Mouse (Mus musculus) embryonic facial prominence, embryonic 15.5 days (tissue): Measurements from ENCODE around the gene Scnn1g. TPM values are rescaled to one million over a fixed set of nuclear protein-coding genes. Genes with fewer than 3 reads are reported as not detected.

ENCODE experiments used
- polyA plus RNA-seq: library from polyadenylated mRNA; unstranded; fragments of >200 nt; fragmentation: Nextera tagmentation; extraction: Ambion mirVana; gene quantifications from 2 replicates; pipeline ENCODE4 v1.2.1, GENCODE M21; 2015

Scnn1g gene
- polyA plus RNA-seq, 1 experiment from 2014 or later = 2.0 TPM

Other genes with a start within 250 kb of the Scnn1g start
- gene Usp31, start 27.2 kb upstream of the Scnn1g start, polyA plus RNA-seq = 2.5 and 2.6 TPM in 2 replicates
- gene Scnn1b, start 130.6 kb downstream of the Scnn1g start, polyA plus RNA-seq = 1.1 and 1.3 TPM in 2 replicates
- gene Cog7, start 247.2 kb downstream of the Scnn1g start, polyA plus RNA-seq = 24.4 and 24.8 TPM in 2 replicates